Mouse (Mus musculus): ENCODE measurements around the gene A930004D18Rik.
"Not testable (repeated sequence)": the region's sequence is repeated elsewhere in the genome, so short reads cannot be mapped to it uniquely, and the experiment has no call there.

The A930004D18Rik gene

GRCm38 (mm10) chr2:18017321-18017720 lies 20.2 kb downstream of the A930004D18Rik start:
- Histone ChIP-seq H3K36me3 (ENCODE audit: control insufficient read depth, insufficient read depth, low read length, poor library complexity, severe bottlenecking) (no peaks in the 10 kb centered on the region), H3K27me3 (ENCODE audit: control insufficient read depth, insufficient read depth, low read length, poor library complexity, severe bottlenecking) (no peaks in the 10 kb centered on the region)
- DNase-seq (ENCODE audit: low read depth, low spot score), result no peak

- Histone ChIP-seq H3K27me3 (ENCODE audit: control insufficient read depth, insufficient read depth, low read length, poor library complexity, severe bottlenecking) (no peaks in the 10 kb centered on the region), H3K36me3 (ENCODE audit: control insufficient read depth, insufficient read depth, low read length, poor library complexity, severe bottlenecking) (no peaks in the 10 kb centered on the region)
- DNase-seq (ENCODE audit: low read depth, low spot score), result no peak
Measured at GRCm38 (mm10) chr2:18016639-18017038, 20.9 kb downstream of the A930004D18Rik start.

- no peaks in the 10 kb centered on the region for H3K36me3 ChIP-seq (ENCODE audit: control insufficient read depth, insufficient read depth, low read length, poor library complexity, severe bottlenecking)
- H3K27me3 ChIP-seq (ENCODE audit: control insufficient read depth, insufficient read depth, low read length, poor library complexity, severe bottlenecking), result no peaks in the 10 kb centered on the region
- DNase-seq (ENCODE audit: low read depth, low spot score), result no peak
Measured at GRCm38 (mm10) chr2:18015581-18015980, 22.0 kb downstream of the A930004D18Rik start.

GRCm38 (mm10) chr2:18012866-18013265 lies 24.7 kb downstream of the A930004D18Rik start:
- no peaks in the 10 kb centered on the region for H3K36me3 ChIP-seq (ENCODE audit: control insufficient read depth, insufficient read depth, low read length, poor library complexity, severe bottlenecking)
- no peak for DNase-seq (ENCODE audit: low read depth, low spot score)
- no peaks in the 10 kb centered on the region for H3K27me3 ChIP-seq (ENCODE audit: control insufficient read depth, insufficient read depth, low read length, poor library complexity, severe bottlenecking)

- no peak for DNase-seq (ENCODE audit: low read depth, low spot score)
- no peaks in the 10 kb centered on the region for H3K27me3 ChIP-seq (ENCODE audit: control insufficient read depth, insufficient read depth, low read length, poor library complexity, severe bottlenecking)
- H3K36me3 ChIP-seq (ENCODE audit: control insufficient read depth, insufficient read depth, low read length, poor library complexity, severe bottlenecking), result no peaks in the 10 kb centered on the region
Measured at GRCm38 (mm10) chr2:18011226-18011625, 26.3 kb downstream of the A930004D18Rik start.

GRCm38 (mm10) chr2:18005137-18005536 lies 32.4 kb downstream of the A930004D18Rik start:
- Histone ChIP-seq H3K27me3 (ENCODE audit: control insufficient read depth, insufficient read depth, low read length, poor library complexity, severe bottlenecking) (no peaks in the 10 kb centered on the region), H3K36me3 (ENCODE audit: control insufficient read depth, insufficient read depth, low read length, poor library complexity, severe bottlenecking) (no peaks in the 10 kb centered on the region)
- no peak for DNase-seq (ENCODE audit: low read depth, low spot score)

- DNase-seq (ENCODE audit: low read depth, low spot score), result no peak
- Histone ChIP-seq H3K27me3 (ENCODE audit: control insufficient read depth, insufficient read depth, low read length, poor library complexity, severe bottlenecking) (no peaks in the 10 kb centered on the region), H3K36me3 (ENCODE audit: control insufficient read depth, insufficient read depth, low read length, poor library complexity, severe bottlenecking) (no peaks in the 10 kb centered on the region)
Measured at GRCm38 (mm10) chr2:18004286-18004685, 33.3 kb downstream of the A930004D18Rik start.

- no peak for DNase-seq (ENCODE audit: low read depth, low spot score)
- H3K27me3 ChIP-seq (ENCODE audit: control insufficient read depth, insufficient read depth, low read length, poor library complexity, severe bottlenecking), result no peaks in the 10 kb centered on the region
- H3K36me3 ChIP-seq (ENCODE audit: control insufficient read depth, insufficient read depth, low read length, poor library complexity, severe bottlenecking), result no peaks in the 10 kb centered on the region
Measured at GRCm38 (mm10) chr2:18002306-18002705, 35.2 kb downstream of the A930004D18Rik start.

GRCm38 (mm10) chr2:17996858-17997257 lies 40.7 kb downstream of the A930004D18Rik start, which contains the start of gene H2al2a:
Gene H2al2a, minus strand, starts transcription at chr2:17996958.
- Histone ChIP-seq H3K36me3 (ENCODE audit: control insufficient read depth, insufficient read depth, low read length, poor library complexity, severe bottlenecking) (no peaks in the 10 kb centered on the region), H3K27me3 (ENCODE audit: control insufficient read depth, insufficient read depth, low read length, poor library complexity, severe bottlenecking) (no peaks in the 10 kb centered on the region)
- no peak for DNase-seq (ENCODE audit: low read depth, low spot score)

GRCm38 (mm10) chr2:17989562-17989961 lies 48.0 kb downstream of the A930004D18Rik start:
- H3K36me3 ChIP-seq (ENCODE audit: control insufficient read depth, insufficient read depth, low read length, poor library complexity, severe bottlenecking), result no peaks in the 10 kb centered on the region
- peak; percentile 48 for DNase-seq (ENCODE audit: low read depth, low spot score)
- no peaks in the 10 kb centered on the region for H3K27me3 ChIP-seq (ENCODE audit: control insufficient read depth, insufficient read depth, low read length, poor library complexity, severe bottlenecking)

- Histone ChIP-seq H3K36me3 (ENCODE audit: control insufficient read depth, insufficient read depth, low read length, poor library complexity, severe bottlenecking) (no peaks in the 10 kb centered on the region), H3K27me3 (ENCODE audit: control insufficient read depth, insufficient read depth, low read length, poor library complexity, severe bottlenecking) (no peaks in the 10 kb centered on the region)
- DNase-seq (ENCODE audit: low read depth, low spot score), result no peak
Measured at GRCm38 (mm10) chr2:17989115-17989514, 48.4 kb downstream of the A930004D18Rik start.

- no peaks in the 10 kb centered on the region for H3K27me3 ChIP-seq (ENCODE audit: control insufficient read depth, insufficient read depth, low read length, poor library complexity, severe bottlenecking)
- no peak for DNase-seq (ENCODE audit: low read depth, low spot score)
- no peaks in the 10 kb centered on the region for H3K36me3 ChIP-seq (ENCODE audit: control insufficient read depth, insufficient read depth, low read length, poor library complexity, severe bottlenecking)
Measured at GRCm38 (mm10) chr2:17986694-17987093, 50.8 kb downstream of the A930004D18Rik start.

- H3K27me3 ChIP-seq (ENCODE audit: control insufficient read depth, insufficient read depth, low read length, poor library complexity, severe bottlenecking), result no peaks in the 10 kb centered on the region
- no peak for DNase-seq (ENCODE audit: low read depth, low spot score)
- H3K36me3 ChIP-seq (ENCODE audit: control insufficient read depth, insufficient read depth, low read length, poor library complexity, severe bottlenecking), result no peaks in the 10 kb centered on the region
Measured at GRCm38 (mm10) chr2:17984774-17985173, 52.8 kb downstream of the A930004D18Rik start.

GRCm38 (mm10) chr2:17982747-17983146 lies 54.8 kb downstream of the A930004D18Rik start:
- Histone ChIP-seq H3K27me3 (ENCODE audit: control insufficient read depth, insufficient read depth, low read length, poor library complexity, severe bottlenecking) (no peaks in the 10 kb centered on the region), H3K36me3 (ENCODE audit: control insufficient read depth, insufficient read depth, low read length, poor library complexity, severe bottlenecking) (no peaks in the 10 kb centered on the region)
- no peak for DNase-seq (ENCODE audit: low read depth, low spot score)

GRCm38 (mm10) chr2:17978706-17979105 lies 58.8 kb downstream of the A930004D18Rik start:
- DNase-seq (ENCODE audit: low read depth, low spot score), result no peak
- Histone ChIP-seq H3K36me3 (ENCODE audit: control insufficient read depth, insufficient read depth, low read length, poor library complexity, severe bottlenecking) (no peaks in the 10 kb centered on the region), H3K27me3 (ENCODE audit: control insufficient read depth, insufficient read depth, low read length, poor library complexity, severe bottlenecking) (no peaks in the 10 kb centered on the region)

GRCm38 (mm10) chr2:17978251-17978650 lies 59.3 kb downstream of the A930004D18Rik start:
- not testable (repeated sequence) for DNase-seq (ENCODE audit: low read depth, low spot score); H3K27me3 ChIP-seq (ENCODE audit: control insufficient read depth, insufficient read depth, low read length, poor library complexity, severe bottlenecking); H3K36me3 ChIP-seq (ENCODE audit: control insufficient read depth, insufficient read depth, low read length, poor library complexity, severe bottlenecking)

Data from splenic B cell, adult 2 months (primary cell).